Comparison of ENCODE assay signal across 10 mouse cellular contexts in genomic region chr9:64029908-64030631, GRCm38 (mm10). TPM values are rescaled to one million over a fixed set of nuclear protein-coding genes. Genes with fewer than 3 reads are reported as not detected.
A peak's percentile ranks its signal among the peaks of the same experiment; 100 is the strongest.
DNase-seq lines count a peak whose midpoint lies in the region; ATAC-seq and TF ChIP-seq lines count a peak whose summit lies in the region.
"Had no signal": no experiment of that assay in that cellular context is flagged by ENCODE, and none has a peak within 500 bp of the region (broad histone marks: within the 10 kb centered on the region; RNA-seq: fewer than 3 reads in every experiment).

No protein-coding gene starts in this region.

- intact Hi-C loops in heart, postnatal 25 days (cut with DNase I): loop anchor here (5.0 kb wide), 1 partner anchor 32 kb away; no protein-coding TSS in a partner anchor

- no peak for ATAC-seq in heart, postnatal 0 days (ENCODE audit: insufficient read depth, low read depth)
- ATAC-seq in lung, postnatal 0 days: peak; percentile 95
- no peak for ATAC-seq in midbrain, embryonic 15.5 days (replicated peaks)
- no peak for ATAC-seq in hindbrain, embryonic 16.5 days

- no peak overlapping the region for H3K4me3 ChIP-seq in heart, embryonic 10.5 days
- no peak overlapping the region for H3K4me3 ChIP-seq in heart, postnatal 0 days (ENCODE audit: low read depth, low read length)
- no peak overlapping the region for H3K4me3 ChIP-seq in lung, postnatal 0 days (ENCODE audit: low read depth, low read length)
- no peak overlapping the region for H3K4me3 ChIP-seq in midbrain, embryonic 15.5 days
- H3K4me3 ChIP-seq in hindbrain, embryonic 16.5 days (ENCODE audit: low read length): no peak overlapping the region
- H3K4me3 ChIP-seq: neural tube, embryonic 13.5 days had no signal

- H3K27ac ChIP-seq in heart, embryonic 10.5 days: peak overlapping the region; percentile 57; the same call in 1 of the 2 replicates
- 0 out of 2 replicates have a peak overlapping the region, but pooled peaks have one; percentile 35 for H3K27ac ChIP-seq in heart, postnatal 0 days (ENCODE audit: low read depth)
- peak overlapping the region; percentile 65 for H3K27ac ChIP-seq in lung, postnatal 0 days (ENCODE audit: low read length)
- no peak overlapping the region for H3K27ac ChIP-seq in midbrain, embryonic 15.5 days
- no peak overlapping the region for H3K27ac ChIP-seq in hindbrain, embryonic 16.5 days (ENCODE audit: low read depth, low read length)
- H3K27ac ChIP-seq: neural tube, embryonic 13.5 days had no signal

- no peak for TF ChIP-seq EP300 in heart, postnatal 0 days (IDR thresholded peaks at IDR 0.05; ENCODE audit: low read depth)
- peak; percentile 99 for TF ChIP-seq EP300 in lung, postnatal 0 days (IDR thresholded peaks at IDR 0.05)

- no peak for TF ChIP-seq CTCF in heart, postnatal 0 days (IDR thresholded peaks at IDR 0.05; ENCODE audit: low read depth)
- TF ChIP-seq CTCF in lung, postnatal 0 days (IDR thresholded peaks at IDR 0.05): no peak

- DNase-seq in heart, embryonic 10.5 days (ENCODE audit: low spot score): no peak
- DNase-seq in heart, postnatal 25 days (ENCODE audit: low spot score): no peak
- DNase-seq in B cell, adult 2 months: peak; percentile 22 to 24
- peak; percentile 24 for DNase-seq in heart, postnatal 0 days (ENCODE audit: low spot score)
- peak; percentile 72 for DNase-seq in lung, postnatal 0 days (ENCODE audit: low spot score)
- DNase-seq in urinary bladder, postnatal 4 days (ENCODE audit: low spot score in 2 of 2): no peak
- DNase-seq: right cerebral cortex, postnatal 25 days had no signal

- no peaks in the 10 kb centered on the region for H3K36me3 ChIP-seq in heart, embryonic 10.5 days
- no peaks in the 10 kb centered on the region for H3K36me3 ChIP-seq in heart, postnatal 0 days (replicated peaks; ENCODE audit: control insufficient read depth, insufficient read depth, low read length)
- no peaks in the 10 kb centered on the region for H3K36me3 ChIP-seq in lung, postnatal 0 days (ENCODE audit: insufficient read depth, low read length)
- no peaks in the 10 kb centered on the region for H3K36me3 ChIP-seq in midbrain, embryonic 15.5 days (replicated peaks)
- no peaks in the 10 kb centered on the region for H3K36me3 ChIP-seq in hindbrain, embryonic 16.5 days (ENCODE audit: control insufficient read depth, insufficient read depth, low read length)
- H3K36me3 ChIP-seq: neural tube, embryonic 13.5 days had no signal

- H3K9ac ChIP-seq in heart, postnatal 0 days (replicated peaks; ENCODE audit: low read depth, low read length): no peak overlapping the region
- no peak overlapping the region for H3K9ac ChIP-seq in lung, postnatal 0 days (replicated peaks; ENCODE audit: low read depth)
- no peak overlapping the region for H3K9ac ChIP-seq in midbrain, embryonic 15.5 days
- no peak overlapping the region for H3K9ac ChIP-seq in hindbrain, embryonic 16.5 days (ENCODE audit: low read depth, low read length)
- H3K9ac ChIP-seq: neural tube, embryonic 13.5 days had no signal

- no peaks in the 10 kb centered on the region for H3K27me3 ChIP-seq in heart, embryonic 10.5 days (ENCODE audit: insufficient read depth, poor library complexity, severe bottlenecking)
- H3K27me3 ChIP-seq in heart, postnatal 0 days (ENCODE audit: control insufficient read depth, insufficient read depth, low read length): no peaks in the 10 kb centered on the region
- no peaks in the 10 kb centered on the region for H3K27me3 ChIP-seq in lung, postnatal 0 days (replicated peaks; ENCODE audit: insufficient read depth, low read length)
- H3K27me3 ChIP-seq in midbrain, embryonic 15.5 days (replicated peaks): 0 out of 2 replicates have a peak, but pooled peaks cover under 1% of the 10 kb centered on the region
- H3K27me3 ChIP-seq in hindbrain, embryonic 16.5 days (replicated peaks; ENCODE audit: control insufficient read depth, insufficient read depth, low read length): no peaks in the 10 kb centered on the region
- H3K27me3 ChIP-seq: neural tube, embryonic 13.5 days had no signal

- H3K4me2 ChIP-seq in heart, postnatal 0 days (ENCODE audit: low read depth, low read length): no peak overlapping the region
- H3K4me2 ChIP-seq in lung, postnatal 0 days (replicated peaks; ENCODE audit: low read depth, low read length): no peak overlapping the region
- H3K4me2 ChIP-seq in midbrain, embryonic 15.5 days: no peak overlapping the region
- H3K4me2 ChIP-seq in hindbrain, embryonic 16.5 days (ENCODE audit: low read length): no peak overlapping the region
- H3K4me2 ChIP-seq: neural tube, embryonic 13.5 days had no signal

- peaks cover 55% of the 10 kb centered on the region for H3K4me1 ChIP-seq in heart, embryonic 10.5 days
- no peaks in the 10 kb centered on the region for H3K4me1 ChIP-seq in heart, postnatal 0 days (ENCODE audit: control insufficient read depth, insufficient read depth)
- no peaks in the 10 kb centered on the region for H3K4me1 ChIP-seq in lung, postnatal 0 days (ENCODE audit: insufficient read depth, low read depth, low read length)
- H3K4me1 ChIP-seq in midbrain, embryonic 15.5 days: no peaks in the 10 kb centered on the region
- no peaks in the 10 kb centered on the region for H3K4me1 ChIP-seq in hindbrain, embryonic 16.5 days (ENCODE audit: control insufficient read depth, insufficient read depth, low read depth, low read length)
- H3K4me1 ChIP-seq: neural tube, embryonic 13.5 days had no signal

- 73% methylated on average over 6 of the region's 6 CpGs for WGBS in heart, embryonic 10.5 days
- WGBS in heart, postnatal 0 days: 63% methylated on average over 6 of the region's 6 CpGs
- 51% methylated on average over 6 of the region's 6 CpGs for whole genome bisulfite sequencing in lung, postnatal 0 days
- WGBS in midbrain, embryonic 15.5 days: 81% methylated on average over 6 of the region's 6 CpGs
- WGBS in hindbrain, embryonic 16.5 days: 84% methylated on average over 6 of the region's 6 CpGs

- no peaks in the 10 kb centered on the region for H3K9me3 ChIP-seq in heart, embryonic 10.5 days
- no peaks in the 10 kb centered on the region for H3K9me3 ChIP-seq in heart, postnatal 0 days (replicated peaks; ENCODE audit: control insufficient read depth, low read length)
- H3K9me3 ChIP-seq in lung, postnatal 0 days (ENCODE audit: low read length): no peaks in the 10 kb centered on the region
- no peaks in the 10 kb centered on the region for H3K9me3 ChIP-seq in midbrain, embryonic 15.5 days
- H3K9me3 ChIP-seq in hindbrain, embryonic 16.5 days (ENCODE audit: control insufficient read depth, low read length): no peaks in the 10 kb centered on the region
- H3K9me3 ChIP-seq: neural tube, embryonic 13.5 days had no signal

RNA-seq across cellular contexts. Expression of gene Smad6, which starts 8.2 kb away (rescaled TPM):
- 29.4 and 47.2 TPM in 2 replicates for polyA plus RNA-seq in heart, embryonic 10.5 days (2016; fragmentation: Nextera tagmentation; extraction: Ambion mirVana)
- total RNA-seq in heart, postnatal 25 days (2021): 10 to 100 TPM in 1 of 2 experiments, 1 to 10 TPM in 1; 9.8 to 13.6 TPM
- 68.4 and 93.1 TPM in 2 replicates for total RNA-seq in heart, postnatal 0 days (2014; rRNA removed; ENCODE audit: low replicate concordance)
- 5.6 and 6.7 TPM in 2 replicates for polyA plus RNA-seq in heart, postnatal 0 days (2015; fragmentation: Nextera tagmentation; extraction: Ambion mirVana)
- polyA plus RNA-seq in lung, postnatal 0 days (2015; fragmentation: Nextera tagmentation; extraction: Ambion mirVana): 13.4 and 15.3 TPM in 2 replicates
- 1.5 and 1.9 TPM in 2 replicates for polyA plus RNA-seq in midbrain, embryonic 15.5 days (2015; fragmentation: Nextera tagmentation; extraction: Ambion mirVana)
- polyA plus RNA-seq in hindbrain, embryonic 16.5 days (2015; fragmentation: Nextera tagmentation; extraction: Ambion mirVana): 1.4 and 1.6 TPM in 2 replicates

Comparison
In these comparisons a context has a peak if more than half of its experiments do, and no peak if none do; other contexts are left out.
1. DNase-seq: peak in B cell, adult 2 months (2 of 2), heart, postnatal 0 days (single experiment) and lung, postnatal 0 days (single experiment); none in heart, embryonic 10.5 days (single experiment), heart, postnatal 25 days (single experiment) and urinary bladder, postnatal 4 days (0 of 2).
2. H3K27ac ChIP-seq: peak in heart, embryonic 10.5 days (single experiment), heart, postnatal 0 days (single experiment) and lung, postnatal 0 days (single experiment); none in midbrain, embryonic 15.5 days (single experiment) and hindbrain, embryonic 16.5 days (single experiment).